Mouse (Mus musculus) mouse embryonic stem cell (cell line): ENCODE results near the gene Nme1.

Experiments
- in situ Hi-C, 2 experiments: fragments of 300-500 bp; cut with MboI; formaldehyde crosslinking; loops; 1 replicate in 1 of 2; 3 replicates in 1 of 2; pipeline ENCODE4 v1.14.3; 2019 to 2020; ENCODE audit warnings: low sequenced_read_pairs in 2 of 2, low pct_unique_long_range_greater_than_20kb in 1 of 2, mixed read lengths in 1 of 2; ENCODE audit not compliant: unreplicated experiment in 1 of 2

The Nme1 gene

GRCm38 (mm10) chr11:93968005-93968847 lies at the start of gene Nme1, which contains the start of gene Gm20390:
Gene Nme1 (minus strand): TSS chr11:93968521.
Gene Gm20390 (minus strand): TSS chr11:93968293.
- in situ Hi-C loops = loop anchor here in 1 of 2 experiments (25.0 kb wide), 1 partner anchor 294 kb away; no protein-coding TSS in a partner anchor

DNA sequence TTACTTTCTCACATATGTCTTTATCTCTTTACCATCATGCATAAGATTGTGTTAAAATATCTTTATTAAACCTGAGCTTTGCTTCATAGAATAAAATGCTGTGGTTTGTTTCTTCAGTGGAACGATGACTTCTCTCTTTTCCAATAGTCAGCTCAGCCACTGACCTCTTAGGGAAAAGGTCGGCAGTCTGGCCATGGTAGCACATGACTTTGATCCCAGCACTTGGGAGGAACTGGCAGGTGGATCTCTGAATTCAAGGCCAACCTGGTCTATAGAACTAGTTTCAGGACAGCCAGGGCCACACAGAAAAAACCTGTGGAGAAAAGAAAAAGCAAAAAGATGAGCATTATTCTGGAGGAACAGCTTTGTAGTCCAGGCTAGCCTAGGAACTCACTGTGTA lies 35.0 kb upstream of the Nme1 start:
- in situ Hi-C loops = no loop called here

- in situ Hi-C loops = no loop called here
Observed at GRCm38 (mm10) chr11:93999276-93999675, 31.0 kb upstream of the Nme1 start.

- in situ Hi-C loops = no loop called here
Observed at GRCm38 (mm10) chr11:93997141-93997775, 28.9 kb upstream of the Nme1 start.

- in situ Hi-C loops = no loop called here
Observed at GRCm38 (mm10) chr11:93996306-93997140, 28.2 kb upstream of the Nme1 start.

DNA sequence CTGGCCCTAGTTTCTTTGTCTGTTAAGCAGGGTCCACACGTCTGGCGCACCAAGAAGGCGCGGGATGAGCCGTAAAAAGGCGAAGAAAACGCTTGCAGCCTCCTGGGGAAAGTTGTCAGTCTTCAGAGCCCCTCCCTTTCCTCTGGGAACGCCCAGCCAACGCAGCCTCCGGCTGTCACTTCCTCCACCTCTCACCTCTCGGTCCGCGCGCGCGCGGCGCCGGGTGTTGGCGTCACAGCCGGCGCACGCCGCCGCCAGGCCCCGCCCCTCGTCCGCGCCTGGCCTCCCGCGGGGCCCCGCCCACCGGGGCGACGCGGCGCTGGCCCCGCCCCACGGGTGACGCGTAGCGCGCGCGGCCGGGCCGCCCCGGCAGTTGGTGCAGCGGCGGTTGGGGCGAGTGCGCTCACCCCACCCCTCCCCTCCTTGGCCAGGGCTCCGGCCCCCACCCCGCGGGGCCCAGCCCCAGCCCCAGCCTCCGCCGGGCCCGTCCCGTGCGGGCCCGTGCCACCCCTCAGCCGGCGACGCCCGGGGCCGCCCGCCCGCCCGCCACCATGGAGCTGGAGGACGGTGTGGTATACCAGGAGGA lies 27.5 kb upstream of the Nme1 start, which contains the start of gene Spag9:
Gene Spag9, plus strand, starts transcription at position 372 of the 586 bp plus-strand sequence.
- in situ Hi-C loops = no loop called here

DNA sequence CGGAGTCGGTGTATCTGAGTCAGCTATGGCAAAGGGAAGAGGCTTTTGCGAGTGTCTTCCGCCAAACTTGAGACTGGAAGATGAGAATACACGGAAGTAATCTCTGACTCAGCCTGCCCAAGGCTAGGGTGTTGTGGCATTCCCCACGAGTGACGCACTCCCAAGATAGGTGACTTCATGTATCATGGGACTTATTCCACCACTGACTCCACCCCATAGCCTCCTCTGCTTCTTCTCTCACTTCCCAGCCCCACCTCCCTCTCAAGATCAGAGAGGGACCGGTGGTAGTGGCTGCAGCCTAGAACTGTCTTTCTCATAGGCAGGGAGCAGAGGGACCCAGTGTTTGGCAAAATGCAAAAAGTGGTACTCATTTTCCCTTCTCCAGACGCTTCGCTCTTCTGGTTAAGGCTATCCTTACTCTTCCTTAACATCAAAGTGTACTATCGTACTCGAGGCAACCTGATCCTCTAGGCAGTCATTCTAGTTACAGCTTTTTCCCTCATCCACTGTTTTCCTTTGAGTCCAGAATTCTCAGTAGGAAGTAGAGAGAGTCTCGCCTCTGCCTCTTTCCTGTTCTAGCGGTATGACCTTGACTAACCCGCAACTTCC lies 26.9 kb upstream of the Nme1 start:
- in situ Hi-C loops = no loop called here

GRCm38 (mm10) chr11:93994531-93994930 lies 26.2 kb upstream of the Nme1 start:
- in situ Hi-C loops = no loop called here

DNA sequence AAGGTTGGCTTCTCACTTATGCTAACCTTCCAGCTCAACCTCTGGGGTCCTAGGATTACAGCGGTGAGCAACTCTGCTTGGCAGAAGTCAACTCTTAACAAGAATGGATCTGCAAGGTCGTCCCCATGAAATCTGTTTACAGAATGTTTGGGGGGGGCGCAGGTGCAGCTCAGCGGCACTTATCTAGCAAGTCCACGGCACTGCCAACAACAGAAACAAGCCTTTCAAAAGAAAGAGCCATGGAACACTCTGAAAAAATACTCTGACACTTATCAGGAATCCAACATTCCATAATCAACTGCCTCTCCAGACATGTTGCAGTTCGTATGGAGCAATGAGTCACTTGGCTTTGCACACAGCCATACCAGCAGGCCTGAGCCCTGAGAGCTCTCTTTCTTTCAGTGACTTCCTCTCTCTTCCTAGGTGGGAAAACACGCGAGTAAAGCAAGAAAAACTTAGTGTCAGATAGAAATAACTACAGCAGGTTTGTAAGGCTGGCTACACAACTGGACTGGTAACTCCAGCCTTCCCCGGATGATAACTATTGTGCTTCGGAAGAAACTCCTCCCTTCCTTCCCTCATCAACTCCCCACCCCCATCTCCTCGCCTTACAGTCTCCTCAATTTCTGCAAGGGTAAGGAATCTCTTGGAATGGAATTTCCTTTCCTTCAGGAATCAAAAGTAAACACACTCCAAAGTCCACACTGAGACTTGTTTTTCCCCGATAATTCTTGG lies 20.2 kb upstream of the Nme1 start:
- in situ Hi-C loops = no loop called here

- in situ Hi-C loops = no loop called here
Observed at GRCm38 (mm10) chr11:93987625-93988327, 19.5 kb upstream of the Nme1 start.

GRCm38 (mm10) chr11:93987026-93987425 lies 18.7 kb upstream of the Nme1 start:
- in situ Hi-C loops = no loop called here

GRCm38 (mm10) chr11:93986298-93986697 lies 18.0 kb upstream of the Nme1 start:
- in situ Hi-C loops = no loop called here

GRCm38 (mm10) chr11:93985265-93985664 lies 16.9 kb upstream of the Nme1 start:
- in situ Hi-C loops = no loop called here

- in situ Hi-C loops = no loop called here
Observed at GRCm38 (mm10) chr11:93984619-93985018, 16.3 kb upstream of the Nme1 start.

GRCm38 (mm10) chr11:93979502-93980049 lies 11.3 kb upstream of the Nme1 start:
- in situ Hi-C loops = no loop called here

GRCm38 (mm10) chr11:93972951-93973350 lies 4.6 kb upstream of the Nme1 start:
- in situ Hi-C loops = loop anchor here in 1 of 2 experiments (25.0 kb wide), 1 partner anchor 289 kb away; no protein-coding TSS in a partner anchor
